Mouse (Mus musculus): ENCODE measurements around the gene Camk2n1. TPM values are rescaled to one million over a fixed set of nuclear protein-coding genes. Genes with fewer than 3 reads are reported as not detected.

Gene Camk2n1
- polyA plus RNA-seq, 1 experiment from 2014 or later = 25.8 TPM

DNA sequence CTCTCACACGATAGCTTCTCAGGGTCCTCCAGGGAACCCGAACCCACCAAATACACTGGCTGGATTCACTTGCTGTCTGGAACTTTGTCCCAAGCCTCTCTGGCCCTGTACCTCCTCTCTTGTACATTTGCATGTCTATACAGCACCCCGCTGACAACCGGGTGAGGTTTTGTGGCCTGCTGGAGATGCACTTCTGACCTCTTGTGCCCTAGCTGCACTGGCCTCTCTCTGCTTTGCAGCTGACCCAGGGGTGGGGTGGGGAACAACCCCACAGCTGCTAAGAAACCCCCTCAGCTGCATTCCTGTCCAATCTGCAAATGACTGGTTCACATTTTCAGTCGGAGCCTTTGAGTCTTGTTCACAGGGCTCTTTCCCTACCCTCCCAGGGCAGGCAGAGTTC is 9.2 kb upstream of the Camk2n1 start:
- 5% methylated on average over 5 of the region's 5 CpGs for WGBS
- H3K4me2 ChIP-seq (ENCODE audit: low read depth, low read length) = no peak overlapping the region
- no peak for ATAC-seq (ENCODE audit: low read depth)
- no peaks in the 10 kb centered on the region for H3K9me3 ChIP-seq (ENCODE audit: control insufficient read depth, low read length)
- no peak overlapping the region for H3K27ac ChIP-seq (ENCODE audit: low read depth, low read length)
- H3K36me3 ChIP-seq (ENCODE audit: control insufficient read depth, insufficient read depth, low read length) = peaks cover 15% of the 10 kb centered on the region
- H3K4me3 ChIP-seq (ENCODE audit: low read depth, low read length) = no peak overlapping the region
- H3K4me1 ChIP-seq (ENCODE audit: control insufficient read depth, insufficient read depth, low read length) = peaks cover 19% of the 10 kb centered on the region
- H3K9ac ChIP-seq (replicated peaks; ENCODE audit: low read depth, low read length) = no peak overlapping the region
- H3K27me3 ChIP-seq (ENCODE audit: control insufficient read depth, insufficient read depth, low read length) = no peaks in the 10 kb centered on the region

DNA sequence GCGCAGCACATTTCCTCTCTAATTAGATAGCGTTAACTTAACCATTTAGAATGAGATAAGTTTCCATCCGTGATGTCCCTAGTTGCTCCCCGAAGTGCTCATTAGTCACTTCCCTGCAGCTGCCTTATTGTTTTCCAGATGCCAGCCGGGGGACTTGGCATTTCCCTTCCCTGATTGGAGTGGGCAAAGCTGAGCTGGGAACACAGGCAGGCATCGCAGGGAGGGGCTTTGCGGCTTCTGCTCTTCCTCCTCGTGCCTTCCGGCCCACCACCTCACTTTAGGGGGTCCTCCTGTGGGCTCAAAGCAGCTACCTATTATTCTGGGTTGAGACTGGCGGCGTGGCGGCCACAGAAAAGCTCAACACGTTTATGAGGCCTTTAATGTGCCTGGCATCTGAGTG is 7.1 kb upstream of the Camk2n1 start:
- 9% methylated on average over 13 of the region's 13 CpGs for WGBS
- peak; percentile 80 for ATAC-seq (ENCODE audit: low read depth)
- no peaks in the 10 kb centered on the region for H3K27me3 ChIP-seq (ENCODE audit: control insufficient read depth, insufficient read depth, low read length)
- peak overlapping the region; percentile 23; the same call in 1 of the 2 replicates for H3K4me2 ChIP-seq (ENCODE audit: low read depth, low read length)
- peaks cover 19% of the 10 kb centered on the region for H3K4me1 ChIP-seq (ENCODE audit: control insufficient read depth, insufficient read depth, low read length)
- H3K36me3 ChIP-seq (ENCODE audit: control insufficient read depth, insufficient read depth, low read length) = no peaks in the 10 kb centered on the region
- H3K9ac ChIP-seq (replicated peaks; ENCODE audit: low read depth, low read length) = no peak overlapping the region
- H3K9me3 ChIP-seq (ENCODE audit: control insufficient read depth, low read length) = no peaks in the 10 kb centered on the region
- H3K27ac ChIP-seq (ENCODE audit: low read depth, low read length) = peak overlapping the region; percentile 89
- no peak overlapping the region for H3K4me3 ChIP-seq (ENCODE audit: low read depth, low read length)

DNA sequence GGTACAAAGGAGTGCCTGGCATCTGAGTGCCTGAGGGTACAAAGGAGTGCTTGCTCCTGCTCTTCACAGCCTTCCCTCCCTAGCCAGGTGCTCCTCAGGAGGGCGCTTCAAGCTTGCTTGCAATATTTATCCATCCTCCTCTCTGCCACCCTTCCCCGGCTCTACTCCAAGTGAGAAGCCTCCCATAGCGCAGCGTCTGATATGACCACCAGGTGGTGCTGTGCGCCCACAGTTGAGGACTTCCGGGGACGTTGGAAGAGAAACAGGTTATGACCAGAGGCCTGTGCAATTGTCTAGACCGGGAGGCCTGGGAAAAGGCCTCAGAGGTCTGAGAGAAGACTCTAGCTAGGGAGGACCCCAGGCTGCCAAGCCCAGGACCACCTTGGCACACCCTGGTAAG is 6.7 kb upstream of the Camk2n1 start:
- Histone ChIP-seq H3K9me3 (ENCODE audit: control insufficient read depth, low read length) (no peaks in the 10 kb centered on the region), H3K4me2 (ENCODE audit: low read depth, low read length) (peak overlapping the region; percentile 23; the same call in 1 of the 2 replicates), H3K36me3 (ENCODE audit: control insufficient read depth, insufficient read depth, low read length) (no peaks in the 10 kb centered on the region), H3K4me3 (ENCODE audit: low read depth, low read length) (no peak overlapping the region), H3K27me3 (ENCODE audit: control insufficient read depth, insufficient read depth, low read length) (no peaks in the 10 kb centered on the region), H3K9ac (replicated peaks; ENCODE audit: low read depth, low read length) (no peak overlapping the region; the same call in 1 of the 2 replicates), H3K27ac (ENCODE audit: low read depth, low read length) (peak overlapping the region; percentile 89), H3K4me1 (ENCODE audit: control insufficient read depth, insufficient read depth, low read length) (peaks cover 19% of the 10 kb centered on the region)
- peak; percentile 76 for ATAC-seq (ENCODE audit: low read depth)
- under 1% methylated on average over 8 of the region's 8 CpGs for WGBS

GRCm38 (mm10) chr4:138447827-138448602 is 6.1 kb upstream of the Camk2n1 start:
- no peaks in the 10 kb centered on the region for H3K9me3 ChIP-seq (ENCODE audit: control insufficient read depth, low read length)
- WGBS = 27% methylated on average over 15 of the region's 15 CpGs
- H3K4me2 ChIP-seq (ENCODE audit: low read depth, low read length) = no peak overlapping the region
- H3K27me3 ChIP-seq (ENCODE audit: control insufficient read depth, insufficient read depth, low read length) = no peaks in the 10 kb centered on the region
- no peaks in the 10 kb centered on the region for H3K36me3 ChIP-seq (ENCODE audit: control insufficient read depth, insufficient read depth, low read length)
- H3K27ac ChIP-seq (ENCODE audit: low read depth, low read length) = 0 out of 2 replicates have a peak overlapping the region, but pooled peaks have one; percentile 55
- peaks cover 21% of the 10 kb centered on the region for H3K4me1 ChIP-seq (ENCODE audit: control insufficient read depth, insufficient read depth, low read length)
- ATAC-seq (ENCODE audit: low read depth) = no peak; the same call in 1 of the 2 replicates
- peak overlapping the region; percentile 28; the same call in 1 of the 2 replicates for H3K9ac ChIP-seq (replicated peaks; ENCODE audit: low read depth, low read length)
- no peak overlapping the region for H3K4me3 ChIP-seq (ENCODE audit: low read depth, low read length)

GRCm38 (mm10) chr4:138448872-138449615 is 5.1 kb upstream of the Camk2n1 start:
- Histone ChIP-seq H3K27me3 (ENCODE audit: control insufficient read depth, insufficient read depth, low read length) (no peaks in the 10 kb centered on the region), H3K4me1 (ENCODE audit: control insufficient read depth, insufficient read depth, low read length) (peaks cover 30% of the 10 kb centered on the region), H3K36me3 (ENCODE audit: control insufficient read depth, insufficient read depth, low read length) (no peaks in the 10 kb centered on the region), H3K27ac (ENCODE audit: low read depth, low read length) (no peak overlapping the region), H3K4me2 (ENCODE audit: low read depth, low read length) (no peak overlapping the region), H3K9me3 (ENCODE audit: control insufficient read depth, low read length) (no peaks in the 10 kb centered on the region), H3K4me3 (ENCODE audit: low read depth, low read length) (no peak overlapping the region), H3K9ac (replicated peaks; ENCODE audit: low read depth, low read length) (no peak overlapping the region)
- WGBS = 54% methylated on average over 7 of the region's 7 CpGs
- no peak for ATAC-seq (ENCODE audit: low read depth)

- Histone ChIP-seq H3K27ac (ENCODE audit: low read depth, low read length) (no peak overlapping the region), H3K4me1 (ENCODE audit: control insufficient read depth, insufficient read depth, low read length) (peaks cover 30% of the 10 kb centered on the region), H3K27me3 (ENCODE audit: control insufficient read depth, insufficient read depth, low read length) (no peaks in the 10 kb centered on the region), H3K9ac (replicated peaks; ENCODE audit: low read depth, low read length) (no peak overlapping the region), H3K36me3 (ENCODE audit: control insufficient read depth, insufficient read depth, low read length) (no peaks in the 10 kb centered on the region), H3K9me3 (ENCODE audit: control insufficient read depth, low read length) (no peaks in the 10 kb centered on the region), H3K4me2 (ENCODE audit: low read depth, low read length) (no peak overlapping the region), H3K4me3 (ENCODE audit: low read depth, low read length) (no peak overlapping the region)
- 61% methylated on average over 12 of the region's 12 CpGs for WGBS
- ATAC-seq (ENCODE audit: low read depth) = no peak
These were observed 4.3 kb upstream of the Camk2n1 start for GRCm38 (mm10) chr4:138449636-138450314.

- H3K9me3 ChIP-seq (ENCODE audit: control insufficient read depth, low read length) = no peaks in the 10 kb centered on the region
- H3K27me3 ChIP-seq (ENCODE audit: control insufficient read depth, insufficient read depth, low read length) = peaks cover 3% of the 10 kb centered on the region; the same call in 1 of the 2 replicates
- WGBS = 27% methylated on average over 15 of the region's 15 CpGs
- peaks cover 27% of the 10 kb centered on the region for H3K4me1 ChIP-seq (ENCODE audit: control insufficient read depth, insufficient read depth, low read length)
- ATAC-seq (ENCODE audit: low read depth) = no peak
- no peaks in the 10 kb centered on the region for H3K36me3 ChIP-seq (ENCODE audit: control insufficient read depth, insufficient read depth, low read length)
- no peak overlapping the region for H3K4me3 ChIP-seq (ENCODE audit: low read depth, low read length)
- no peak overlapping the region; the same call in 1 of the 2 replicates for H3K27ac ChIP-seq (ENCODE audit: low read depth, low read length)
- 0 out of 2 replicates have a peak overlapping the region, but pooled peaks have one; percentile 2 for H3K4me2 ChIP-seq (ENCODE audit: low read depth, low read length)
- no peak overlapping the region for H3K9ac ChIP-seq (replicated peaks; ENCODE audit: low read depth, low read length)
These were observed 1.6 kb upstream of the Camk2n1 start for GRCm38 (mm10) chr4:138452306-138453096.

GRCm38 (mm10) chr4:138453097-138453752 is 889 bp upstream of the Camk2n1 start:
- WGBS = 4% methylated on average over 19 of the region's 19 CpGs
- H3K4me3 ChIP-seq (ENCODE audit: low read depth, low read length) = peak overlapping the region; percentile 97
- peak overlapping the region; percentile 99 for H3K9ac ChIP-seq (replicated peaks; ENCODE audit: low read depth, low read length)
- H3K27ac ChIP-seq (ENCODE audit: low read depth, low read length) = peak overlapping the region; percentile 97
- peak overlapping the region; percentile 84 for H3K4me2 ChIP-seq (ENCODE audit: low read depth, low read length)
- peaks cover 24% of the 10 kb centered on the region for H3K4me1 ChIP-seq (ENCODE audit: control insufficient read depth, insufficient read depth, low read length)
- ATAC-seq (ENCODE audit: low read depth) = peak; percentile 1; the same call in 1 of the 2 replicates
- no peaks in the 10 kb centered on the region for H3K9me3 ChIP-seq (ENCODE audit: control insufficient read depth, low read length)
- no peaks in the 10 kb centered on the region for H3K36me3 ChIP-seq (ENCODE audit: control insufficient read depth, insufficient read depth, low read length)
- peaks cover 3% of the 10 kb centered on the region; the same call in 1 of the 2 replicates for H3K27me3 ChIP-seq (ENCODE audit: control insufficient read depth, insufficient read depth, low read length)
